Mouse (Mus musculus) layer of hippocampus, adult 18-20 months (tissue): ENCODE results near the gene Frzb. TPM values are rescaled to one million over a fixed set of nuclear protein-coding genes. Genes with fewer than 3 reads are reported as not detected.

Experiments used
- total RNA-seq, 2 experiments: library from RNA; stranded (reverse); gene quantifications; 2 replicates each; pipeline ENCODE4 v1.2.3; 2021

Gene Frzb
- total RNA-seq, 2 experiments from 2014 or later = 30.0 to 32.9 TPM

Other genes with a start within 250 kb of the Frzb start
- not detected for gene Prdx6b, start 155.2 kb downstream of the Frzb start, total RNA-seq
- 10 to 100 TPM; 56.3 to 56.7 TPM for gene Dnajc10, start 132.2 kb downstream of the Frzb start, total RNA-seq
- gene Nckap1, start 133.8 kb upstream of the Frzb start, total RNA-seq = 100 to 1,000 TPM; 508 to 535 TPM
- gene Dusp19, start 169.4 kb upstream of the Frzb start, total RNA-seq = 10 to 100 TPM; 27.5 to 29.0 TPM
- 10 to 100 TPM; 16.1 to 18.2 TPM for gene Nup35, start 169.6 kb upstream of the Frzb start, total RNA-seq